Mouse (Mus musculus) adrenal gland, postnatal 10 days (tissue): ENCODE measurements around the gene Rpn2. TPM values are rescaled to one million over a fixed set of nuclear protein-coding genes. Genes with fewer than 3 reads are reported as not detected.

Experiments used
- DNase-seq: peaks from one replicate; pipeline ENCODE4 v3.0.0; 2021; ENCODE audit warnings: mixed read lengths
- total RNA-seq, 2 experiments: library from RNA; stranded (reverse); gene quantifications; 2 replicates each; pipeline ENCODE4 v1.2.3; 2021

Gene Rpn2
- total RNA-seq, 2 experiments from 2014 or later, result 189 to 199 TPM

DNA sequence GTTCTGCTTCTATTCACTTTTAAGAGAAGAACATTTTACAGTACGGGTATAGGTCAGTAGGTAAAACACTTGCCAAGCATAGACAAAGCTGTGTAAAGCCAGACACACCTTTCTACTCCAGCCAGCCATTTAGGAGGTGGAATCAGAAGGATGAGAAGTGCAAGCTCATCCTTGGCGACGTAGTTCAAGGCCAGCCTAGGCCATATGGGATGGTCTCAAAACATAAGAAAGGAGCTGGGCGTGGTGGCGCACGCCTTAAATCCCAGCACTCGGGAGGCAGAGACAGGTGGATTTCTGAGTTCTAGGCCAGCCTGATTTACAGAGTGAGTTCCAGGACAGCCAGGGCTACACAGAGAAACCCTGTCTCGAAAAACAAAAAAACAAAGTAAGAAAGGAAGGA is 30.8 kb downstream of the Rpn2 start:
- no peak for DNase-seq

DNA sequence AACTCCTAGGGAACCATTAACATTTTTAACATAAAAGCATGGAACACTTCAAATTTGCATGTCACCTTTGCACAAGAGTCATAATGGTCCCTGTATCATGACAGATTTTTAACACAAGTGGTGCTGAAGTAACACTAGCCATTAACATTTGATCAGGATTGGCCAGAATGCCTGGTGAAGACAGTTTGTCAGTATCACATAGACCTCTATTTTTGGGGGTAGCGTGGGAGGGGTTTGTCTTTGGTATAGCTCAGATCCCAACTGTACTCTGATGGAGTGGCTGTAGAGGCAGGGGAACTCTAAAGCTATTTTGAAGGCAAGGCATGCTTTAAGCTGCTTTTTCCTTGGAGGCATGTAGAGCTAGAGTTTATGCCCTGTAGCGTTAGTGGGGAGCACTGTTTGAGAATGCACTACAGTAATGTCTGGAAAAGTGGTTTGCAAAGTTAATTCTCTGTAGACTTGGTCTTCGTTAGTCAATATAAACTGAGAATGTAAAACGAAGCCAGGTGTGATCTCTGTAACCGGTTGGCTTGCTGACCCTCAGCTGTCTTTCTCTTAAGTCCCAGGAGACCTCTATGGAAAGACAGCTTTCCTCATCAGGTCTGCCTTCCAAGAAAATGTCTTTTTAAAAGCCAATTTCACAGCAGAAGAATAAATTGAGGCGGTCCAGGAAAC is 32.3 kb downstream of the Rpn2 start:
- DNase-seq, result no peak

DNA sequence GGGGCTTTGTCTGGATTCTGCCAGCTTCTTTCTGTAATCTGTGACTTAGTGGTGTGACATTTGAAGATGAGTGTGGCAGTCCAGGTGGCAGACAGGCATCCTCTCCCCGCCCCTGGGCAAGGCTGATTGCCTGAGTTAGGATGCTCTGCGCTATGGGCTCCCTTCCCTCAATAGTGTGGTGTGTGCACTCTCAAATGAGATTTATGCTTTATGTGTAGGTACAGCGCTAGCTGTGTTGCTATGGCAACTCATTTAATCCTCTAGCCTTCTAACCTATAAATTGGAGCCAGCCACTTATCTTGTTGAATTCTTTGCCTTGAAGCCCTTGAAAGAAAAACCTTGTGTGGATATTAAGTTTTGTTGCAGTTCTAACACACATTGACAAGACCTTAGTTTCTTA is 34.9 kb downstream of the Rpn2 start:
- DNase-seq, result no peak

DNA sequence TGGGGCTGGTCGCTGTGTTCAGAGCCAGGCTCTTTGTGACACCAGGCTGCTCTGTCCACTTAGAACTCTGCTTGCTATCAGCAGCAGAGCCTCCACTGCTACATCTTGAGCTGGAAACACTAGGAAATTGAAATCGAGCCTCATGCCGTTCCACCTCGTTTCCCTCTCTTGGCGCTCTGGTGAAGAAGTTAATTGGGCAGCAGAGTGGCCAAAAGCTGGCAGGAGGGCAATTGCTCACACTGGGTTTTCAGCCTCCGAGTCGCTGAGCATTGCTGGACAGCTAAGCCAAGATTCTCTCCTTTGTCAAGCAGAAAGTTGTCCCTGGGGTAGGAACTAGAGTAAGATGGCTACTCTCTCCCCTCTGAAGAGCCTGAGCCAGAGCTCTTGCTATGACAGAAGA is 35.5 kb downstream of the Rpn2 start:
- DNase-seq, result no peak

DNA sequence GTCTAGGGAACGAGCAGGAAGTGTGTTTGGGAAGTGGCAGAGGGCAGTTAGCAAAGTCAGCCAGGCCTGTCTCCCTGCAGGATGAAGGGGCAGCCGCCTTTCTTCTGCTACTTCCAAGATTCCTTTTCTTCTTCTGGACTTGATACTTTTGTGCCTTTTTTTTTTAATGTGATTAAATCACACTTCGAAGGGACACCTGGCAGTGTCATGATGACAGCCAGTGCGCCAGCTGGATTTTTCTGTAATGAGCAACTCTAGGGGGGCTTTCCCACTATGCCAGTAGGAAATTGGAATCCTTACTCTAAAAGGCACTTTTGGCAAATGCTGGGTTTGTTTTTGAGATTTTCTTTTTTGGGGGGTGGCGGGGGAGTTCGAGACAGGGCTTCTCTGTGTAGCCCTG is 36.7 kb downstream of the Rpn2 start:
- DNase-seq, result no peak

DNA sequence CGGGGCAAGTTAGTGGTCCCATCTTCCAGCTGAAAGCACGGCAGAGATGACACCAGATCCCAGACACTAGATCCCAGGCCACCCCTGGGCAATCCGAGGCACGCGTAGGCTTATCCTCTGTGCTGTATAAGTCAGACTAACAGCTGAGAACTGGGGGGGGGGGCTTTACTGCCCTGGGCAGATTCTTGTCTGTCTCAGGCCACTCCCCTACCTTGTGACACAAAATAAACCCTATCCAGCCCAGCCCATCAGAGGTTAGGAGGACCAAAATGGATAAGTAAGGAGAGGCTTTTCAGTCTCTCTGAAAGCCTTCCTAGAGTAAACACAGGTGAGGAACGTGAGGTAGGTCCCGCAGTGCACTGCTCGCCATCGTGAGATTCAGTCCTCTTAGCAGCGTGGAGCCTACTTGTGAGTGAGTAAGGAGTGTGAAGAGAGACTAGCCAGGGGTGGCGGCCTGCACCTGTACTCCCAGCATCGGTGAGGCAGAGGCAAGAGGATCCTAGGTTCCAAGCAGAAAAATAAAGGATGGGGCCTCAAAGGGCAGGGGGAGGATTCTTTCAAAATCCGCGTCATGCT is 37.6 kb downstream of the Rpn2 start:
- no peak for DNase-seq

DNA sequence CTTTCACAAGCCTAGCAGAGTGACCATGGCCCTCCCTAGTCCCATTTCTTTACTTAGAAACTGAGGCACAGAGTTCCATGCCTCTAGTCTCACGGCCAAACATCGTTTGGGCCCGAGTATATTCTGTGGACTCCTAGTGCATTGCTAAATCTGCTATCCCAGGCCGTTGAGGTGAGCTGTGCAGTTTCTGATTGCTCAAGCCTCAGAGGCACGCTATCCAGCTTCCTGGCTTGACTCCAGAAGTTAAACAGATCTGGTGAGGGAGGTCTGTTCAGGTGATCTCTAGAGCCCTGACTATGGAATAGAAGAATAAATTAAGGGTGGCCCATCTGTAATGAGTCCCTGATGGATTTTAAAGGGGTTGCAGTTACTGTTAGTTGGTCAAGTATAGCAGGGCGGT is 38.4 kb downstream of the Rpn2 start:
- DNase-seq, result no peak

DNA sequence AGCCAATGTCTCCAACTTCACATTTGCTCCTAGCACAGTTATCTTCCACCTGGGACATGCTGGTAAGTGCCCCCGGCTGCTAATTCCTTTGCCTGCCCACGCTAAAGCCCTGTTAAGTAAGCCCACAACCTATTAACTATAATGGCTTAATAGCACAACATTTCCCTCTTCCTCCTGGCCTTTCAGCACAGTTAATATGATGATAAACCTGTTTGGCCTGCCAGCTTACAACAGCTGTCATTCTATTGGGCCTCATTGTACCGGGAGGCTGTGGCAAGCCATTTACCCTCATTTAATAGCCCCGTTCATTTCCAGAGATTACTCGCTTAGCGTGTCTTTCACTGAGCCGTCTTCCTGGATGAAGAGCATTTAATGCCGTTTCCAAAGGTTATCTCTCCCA is 41.3 kb downstream of the Rpn2 start:
- DNase-seq, result no peak

DNA sequence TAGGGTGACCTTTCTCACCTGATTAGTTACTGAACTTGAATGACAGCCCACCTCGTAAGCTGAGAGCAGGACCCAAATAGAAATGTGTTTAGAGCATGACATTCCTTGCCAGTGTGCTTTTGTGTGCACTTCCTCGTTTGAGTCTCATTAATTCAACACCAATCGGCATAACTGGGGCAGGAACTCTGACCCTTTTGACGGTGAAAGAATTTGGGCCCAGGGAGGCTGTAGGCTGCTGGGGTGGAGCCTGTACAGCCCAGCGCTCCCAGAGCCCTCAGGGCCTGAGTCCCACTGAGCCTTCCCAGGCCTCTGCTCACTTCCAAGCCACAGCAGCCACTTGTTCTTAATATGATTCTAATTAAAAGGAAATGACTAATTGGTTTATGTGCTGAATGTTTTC is 42.1 kb downstream of the Rpn2 start:
- DNase-seq, result no peak

DNA sequence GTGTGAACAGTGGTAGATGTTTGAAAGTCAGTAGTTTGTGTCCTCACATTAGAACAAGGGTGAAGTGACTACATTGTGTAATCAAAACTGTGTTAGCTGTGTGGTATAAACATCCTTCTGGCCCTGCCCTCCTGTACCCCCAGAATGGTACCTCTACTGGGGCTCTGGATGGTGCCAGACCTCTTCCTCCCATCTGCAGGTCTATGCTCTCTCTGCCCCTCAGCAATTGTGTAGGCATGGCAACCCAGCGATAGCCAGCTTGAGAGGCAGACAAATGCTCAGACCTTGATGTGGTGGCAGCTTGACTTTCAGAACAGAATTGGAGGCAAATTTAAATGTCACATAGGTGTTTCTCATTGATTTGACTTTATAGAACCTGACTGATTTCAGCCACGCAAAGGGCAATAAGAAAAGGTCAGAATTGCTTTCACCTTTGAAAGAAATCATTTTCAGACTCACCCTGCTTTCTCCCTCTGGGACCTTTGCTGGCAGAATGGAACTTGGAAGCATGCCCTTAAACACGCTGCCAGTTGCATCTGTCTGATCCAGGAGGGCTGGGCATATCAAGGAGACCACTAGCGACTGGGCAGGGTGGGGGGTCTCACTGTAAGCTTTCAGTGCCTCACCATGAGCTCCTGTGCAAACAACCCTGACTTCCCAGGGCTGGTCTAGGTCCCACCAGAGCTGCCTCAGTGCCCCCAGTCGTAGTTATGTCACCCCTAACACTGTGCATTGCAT is 43.4 kb downstream of the Rpn2 start:
- DNase-seq, result peak; percentile 62

DNA sequence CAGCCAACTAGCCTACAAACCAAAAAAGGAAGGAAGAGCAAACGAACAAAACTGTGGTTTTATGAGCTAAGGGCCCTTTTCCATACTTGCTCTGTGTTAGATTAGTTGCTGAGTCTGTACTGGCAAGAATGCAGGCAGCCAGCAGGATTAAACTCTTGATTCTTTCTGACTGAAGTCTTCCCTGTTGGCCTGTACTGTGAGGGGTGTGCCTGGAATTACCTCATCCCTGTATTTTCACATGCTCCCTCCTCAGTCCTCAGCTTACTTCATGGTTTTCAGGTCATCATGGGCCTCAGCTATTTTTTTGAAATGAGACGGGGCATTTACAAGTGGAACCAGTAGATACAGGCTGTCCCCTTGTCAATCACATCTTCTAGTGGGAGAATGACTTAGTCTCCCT is 46.4 kb downstream of the Rpn2 start:
- no peak for DNase-seq

DNA sequence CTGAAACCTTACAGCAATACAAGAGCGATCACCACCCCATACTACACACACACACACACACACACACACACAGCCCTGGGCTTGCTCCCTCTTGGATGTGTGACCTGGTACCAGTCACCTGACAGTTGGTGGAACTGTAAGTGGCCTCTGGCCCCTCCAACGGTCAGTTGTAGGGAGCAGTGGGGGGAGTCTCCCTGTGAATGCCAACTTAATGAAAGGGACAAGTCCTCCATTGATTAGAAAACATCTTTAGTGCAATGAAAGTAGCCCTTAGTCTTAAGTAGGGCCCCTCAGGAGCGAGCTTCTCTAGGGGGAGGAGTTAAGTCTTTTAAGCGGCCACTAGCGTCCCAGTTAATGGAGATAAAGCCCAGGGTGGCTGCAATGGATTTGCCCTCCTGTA is 49.3 kb downstream of the Rpn2 start:
- no peak for DNase-seq

DNA sequence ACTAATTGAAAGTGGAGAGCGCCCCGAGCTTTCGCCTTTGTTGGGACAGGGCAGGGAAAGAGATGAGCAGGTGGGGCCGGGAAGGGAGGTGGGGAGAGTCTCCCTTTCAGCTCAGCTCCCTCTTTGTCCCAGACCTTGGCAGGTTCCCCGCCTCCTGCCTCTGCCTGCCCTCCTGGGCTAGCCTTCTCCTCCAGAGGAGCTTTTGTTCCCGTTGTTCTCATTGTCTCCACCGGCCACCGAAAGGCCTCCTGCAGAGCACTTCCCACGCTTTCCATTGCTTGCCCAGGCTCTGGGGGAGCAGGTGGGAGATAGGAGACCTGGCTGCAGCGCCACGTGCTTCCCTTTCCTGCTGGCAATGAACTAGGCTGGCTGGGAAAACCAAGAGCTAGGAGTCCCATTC is 49.8 kb downstream of the Rpn2 start:
- no peak for DNase-seq

DNA sequence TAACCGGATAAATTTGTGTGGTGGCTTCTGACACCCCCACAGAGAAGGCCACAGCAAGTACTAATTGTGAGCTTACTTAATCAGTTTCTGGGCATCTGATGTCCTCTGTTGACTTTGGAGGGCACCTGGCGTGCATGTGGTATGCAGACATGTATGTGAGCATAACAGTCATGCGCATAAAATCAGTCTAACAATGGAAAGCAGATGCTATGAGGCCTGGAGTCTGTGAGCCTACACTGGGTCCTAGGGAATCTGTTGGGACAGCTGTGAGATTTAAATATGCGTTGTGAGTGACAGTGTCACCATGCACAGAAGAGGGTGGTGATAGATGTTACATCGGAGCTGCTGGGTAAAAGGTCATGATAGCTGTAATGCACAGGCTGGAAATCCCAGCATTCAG is 53.2 kb downstream of the Rpn2 start:
- DNase-seq, result no peak

DNA sequence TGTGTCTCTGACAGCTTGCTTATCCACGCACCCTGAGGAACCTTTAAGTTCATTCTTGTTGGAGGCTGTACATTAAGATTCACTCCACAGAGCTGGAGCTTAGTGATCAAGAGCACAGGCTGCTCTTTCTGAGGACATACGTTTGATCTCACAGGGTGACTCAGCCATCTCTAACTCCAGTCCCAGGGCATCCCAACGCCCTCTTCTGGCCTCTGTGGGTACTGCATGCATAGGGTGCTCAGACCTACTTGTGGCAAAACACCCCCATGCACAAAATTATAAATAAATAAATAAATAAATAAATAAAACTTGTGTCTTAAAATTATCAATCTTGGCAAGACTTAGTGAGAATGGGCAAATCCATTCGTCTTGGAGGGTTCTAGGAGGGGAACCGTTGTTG is 59.8 kb downstream of the Rpn2 start:
- peak; percentile 84 for DNase-seq

DNA sequence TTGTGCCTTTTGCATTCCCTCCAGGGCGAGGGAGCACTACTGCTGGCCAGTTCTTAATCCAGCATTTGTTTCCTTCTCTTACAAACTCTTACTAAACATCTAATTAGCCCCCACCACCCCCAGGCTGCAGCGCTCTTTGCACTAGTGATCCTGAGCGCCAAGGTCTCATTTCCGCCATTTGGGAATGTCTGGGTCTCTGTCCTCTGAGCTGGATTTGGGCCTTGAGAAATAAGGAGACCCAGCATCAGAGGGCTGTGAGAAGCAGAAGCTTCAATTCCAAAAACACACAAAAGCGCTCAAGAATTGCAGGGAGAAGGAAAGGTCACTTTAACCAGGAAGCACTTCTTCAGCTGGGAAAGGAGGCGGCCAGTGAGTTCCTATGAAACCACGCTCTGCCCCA is 60.7 kb downstream of the Rpn2 start:
- DNase-seq, result no peak

DNA sequence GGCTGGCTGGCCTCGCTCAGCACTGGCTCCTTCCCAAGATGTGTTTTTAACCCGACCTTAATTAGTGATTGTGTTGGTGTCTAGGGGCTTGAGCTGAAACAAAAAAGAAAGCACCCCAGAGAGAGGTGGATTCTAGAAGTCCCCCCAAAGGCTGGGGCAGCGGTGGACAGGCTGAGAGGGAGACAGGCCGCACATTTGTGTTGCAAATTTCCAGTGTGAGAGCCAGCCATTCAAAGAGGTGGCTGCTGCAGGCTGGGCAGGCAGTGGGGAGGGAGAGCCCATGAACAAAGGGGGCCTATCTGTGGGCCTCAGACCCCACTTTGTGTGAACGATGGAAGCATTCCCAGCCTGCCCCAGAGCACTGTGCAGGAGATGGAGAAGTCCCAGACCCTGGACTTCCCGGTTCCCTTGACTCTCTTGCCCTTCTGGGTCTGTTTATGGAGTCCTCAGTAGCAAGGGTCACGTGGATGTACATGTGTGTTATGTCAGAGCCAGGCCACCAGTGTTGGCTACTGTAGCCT is 61.5 kb downstream of the Rpn2 start:
- DNase-seq, result no peak

DNA sequence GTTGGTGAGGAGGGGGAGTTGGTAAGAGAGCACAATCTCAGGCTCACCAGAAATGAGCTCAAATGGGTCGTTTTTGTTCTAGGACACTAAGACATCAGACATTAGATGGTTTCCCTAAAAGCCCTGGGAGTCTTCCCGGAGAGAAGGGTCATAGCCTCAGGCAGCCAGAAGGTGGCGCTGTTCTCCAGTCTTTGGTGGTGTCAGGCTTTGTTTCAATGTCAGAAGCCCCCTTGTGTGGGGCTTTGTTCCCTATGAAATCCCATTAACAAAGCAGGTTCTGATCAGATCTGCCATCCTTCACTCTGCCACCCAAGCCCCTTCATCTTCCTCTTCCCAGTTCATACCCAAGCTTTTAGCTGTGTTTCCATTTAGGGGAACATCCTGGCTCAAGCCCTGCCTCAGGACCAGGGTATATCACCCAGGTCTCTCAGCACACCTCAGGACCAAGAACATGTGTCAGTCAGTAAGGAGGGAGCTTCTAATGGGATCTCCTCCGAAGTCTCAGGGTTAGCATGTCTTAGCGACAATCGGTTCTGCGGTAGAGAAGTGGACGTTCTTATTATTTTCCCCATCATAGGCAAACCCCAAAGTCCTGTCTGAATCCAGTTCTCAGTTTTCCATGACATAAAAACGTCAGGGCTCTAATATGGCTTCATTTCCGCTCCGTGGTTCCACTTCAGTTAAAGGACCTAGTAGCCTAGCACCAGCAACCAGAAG is 62.9 kb downstream of the Rpn2 start:
- peak; percentile 81 for DNase-seq

DNA sequence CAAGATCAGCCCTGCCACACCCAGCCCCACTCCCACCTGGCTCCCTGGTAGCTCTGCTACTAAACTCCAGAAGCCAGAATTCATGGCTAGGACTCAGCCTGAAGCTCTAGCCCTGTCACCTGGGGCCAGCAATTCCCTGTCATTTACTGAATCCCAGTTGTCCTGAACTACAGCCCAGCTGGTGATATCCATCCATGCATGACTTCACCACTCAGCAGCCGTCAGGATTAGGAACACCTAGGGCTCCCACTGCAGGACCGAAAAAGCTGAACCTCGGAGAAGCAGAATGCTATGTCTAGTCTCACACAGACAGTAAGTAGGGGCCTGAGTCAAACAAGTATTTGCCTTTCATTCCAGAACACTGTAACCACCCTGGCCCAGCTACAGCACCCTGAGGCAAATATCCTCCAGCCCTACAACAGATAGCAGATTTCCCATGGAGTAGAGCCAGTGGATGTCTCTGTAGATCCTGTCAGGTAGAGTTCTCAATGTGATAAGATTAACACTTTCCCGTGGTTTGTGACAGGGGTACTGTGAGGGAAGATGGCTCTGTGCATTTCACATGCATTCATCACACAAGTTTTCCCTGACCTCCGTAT is 63.6 kb downstream of the Rpn2 start:
- DNase-seq, result no peak

DNA sequence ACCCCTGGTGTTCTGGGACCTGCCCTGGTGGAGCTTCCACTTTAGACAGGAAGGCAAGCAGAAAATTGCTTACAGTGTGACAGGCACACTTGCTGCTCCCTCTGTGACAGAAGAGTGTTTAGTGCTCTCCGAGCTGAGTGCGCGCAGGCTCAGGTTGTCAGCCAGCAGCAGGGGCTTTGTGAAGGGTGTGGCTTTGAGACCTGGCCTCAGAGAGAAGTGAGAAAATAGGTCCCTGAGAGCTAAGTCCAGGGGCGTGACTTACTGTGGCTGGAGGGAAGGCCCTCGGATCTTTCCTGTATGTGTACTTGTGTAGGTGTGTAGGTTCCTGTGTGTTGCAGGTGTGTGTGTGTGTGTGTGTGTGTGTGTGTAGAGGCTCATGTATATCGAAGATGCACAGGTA is 64.5 kb downstream of the Rpn2 start:
- no peak for DNase-seq

DNA sequence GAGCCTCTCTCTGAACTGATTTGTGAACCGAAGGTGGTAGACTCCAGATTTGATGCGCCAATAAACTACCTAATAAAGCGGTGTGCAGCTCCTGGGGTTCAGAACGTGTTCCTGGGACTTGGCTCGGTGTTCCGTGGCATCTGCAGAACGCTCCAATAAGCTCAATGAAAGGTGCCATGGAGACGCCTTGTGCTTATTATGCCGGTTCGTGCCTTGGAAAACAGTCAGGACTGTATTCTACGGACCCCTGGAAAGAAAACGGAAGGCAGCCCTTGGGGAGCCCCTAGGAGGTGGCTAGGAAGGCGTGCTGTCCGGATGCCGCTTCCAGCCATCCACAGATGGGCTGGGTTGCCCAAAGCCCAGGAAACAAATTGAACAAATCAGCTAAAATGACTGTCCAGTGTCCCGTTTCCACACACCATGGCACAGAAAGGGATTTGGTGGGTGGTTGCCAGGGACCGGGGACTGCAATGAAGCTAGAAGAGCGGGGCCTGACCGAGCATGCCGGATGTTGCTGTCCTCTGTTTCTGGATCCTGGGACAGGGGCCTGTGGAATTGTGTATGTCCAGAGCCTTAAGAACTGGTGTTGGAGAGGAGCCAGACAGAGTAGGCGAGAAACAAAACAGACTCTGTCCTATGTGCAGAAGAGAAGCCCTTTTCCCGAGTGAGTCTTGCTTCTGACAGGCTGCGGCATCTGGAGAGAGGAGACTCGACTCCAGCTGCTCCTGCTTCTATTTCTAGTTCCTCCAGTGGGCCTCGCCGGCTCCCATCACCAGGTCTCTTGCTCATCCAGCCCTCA is 68.7 kb downstream of the Rpn2 start, which contains the start of gene Ghrh:
Gene Ghrh (minus strand): TSS at position 146 of the 799 bp plus-strand sequence.
- DNase-seq, result no peak
